Mouse (Mus musculus) spleen, adult 18-20 months (tissue): Measurements from ENCODE around the gene Skap1.

Source experiments
- DNase-seq, 2 experiments: peaks; one replicate each; pipeline ENCODE4 v3.0.0; 2022; ENCODE audit warnings: mixed read lengths in 2 of 2

The Skap1 gene

GRCm38 (mm10) chr11:96572515-96572914 lies 108.1 kb downstream of the Skap1 start:
- no peak for DNase-seq

- no peak for DNase-seq
These were observed 112.4 kb downstream of the Skap1 start for GRCm38 (mm10) chr11:96576491-96577427.

- no peak for DNase-seq
These were observed 114.3 kb downstream of the Skap1 start for GRCm38 (mm10) chr11:96578551-96579283.

GRCm38 (mm10) chr11:96581604-96582384 lies 117.4 kb downstream of the Skap1 start:
- peak in 1 of 2 experiments; percentile 26 for DNase-seq

GRCm38 (mm10) chr11:96582595-96582994 lies 118.2 kb downstream of the Skap1 start:
- DNase-seq: no peak

GRCm38 (mm10) chr11:96589828-96590227 lies 125.4 kb downstream of the Skap1 start:
- no peak for DNase-seq

- DNase-seq: no peak
These were observed 131.5 kb downstream of the Skap1 start for GRCm38 (mm10) chr11:96595890-96596289.

- no peak for DNase-seq
These were observed 131.9 kb downstream of the Skap1 start for GRCm38 (mm10) chr11:96596301-96596700.

- no peak for DNase-seq
These were observed 138.4 kb downstream of the Skap1 start for GRCm38 (mm10) chr11:96602806-96603205.

- no peak for DNase-seq
These were observed 139.9 kb downstream of the Skap1 start for GRCm38 (mm10) chr11:96604306-96604705.

GRCm38 (mm10) chr11:96604751-96605450 lies 140.5 kb downstream of the Skap1 start:
- no peak for DNase-seq

- DNase-seq: no peak
These were observed 141.1 kb downstream of the Skap1 start for GRCm38 (mm10) chr11:96605516-96605915.

- no peak for DNase-seq
These were observed 148.2 kb downstream of the Skap1 start for GRCm38 (mm10) chr11:96612596-96612995.

- DNase-seq: no peak
These were observed 152.4 kb downstream of the Skap1 start for GRCm38 (mm10) chr11:96616792-96617191.

GRCm38 (mm10) chr11:96618789-96619445 lies 154.5 kb downstream of the Skap1 start:
- no peak for DNase-seq

- DNase-seq: no peak
These were observed 155.2 kb downstream of the Skap1 start for GRCm38 (mm10) chr11:96619576-96619975.

GRCm38 (mm10) chr11:96620006-96620405 lies 155.6 kb downstream of the Skap1 start:
- DNase-seq: no peak

GRCm38 (mm10) chr11:96620660-96621059 lies 156.3 kb downstream of the Skap1 start:
- no peak for DNase-seq

GRCm38 (mm10) chr11:96621167-96621566 lies 156.8 kb downstream of the Skap1 start:
- DNase-seq: peak; percentile 19 to 70

GRCm38 (mm10) chr11:96622782-96623181 lies 158.4 kb downstream of the Skap1 start:
- no peak for DNase-seq

- DNase-seq: no peak
These were observed 160.0 kb downstream of the Skap1 start for GRCm38 (mm10) chr11:96624436-96624835.

GRCm38 (mm10) chr11:96629775-96630174 lies 165.4 kb downstream of the Skap1 start:
- no peak for DNase-seq
